Mouse (Mus musculus): Measurements from ENCODE around the gene Fut1.

Fut1 gene

GRCm38 (mm10) chr7:45598960-45599879, 17.9 kb upstream of the Fut1 start:
- in situ Hi-C loops (cut with MboI), result no loop called here

GRCm38 (mm10) chr7:45605704-45606289, 11.3 kb upstream of the Fut1 start:
- in situ Hi-C loops (cut with MboI), result no loop called here

GRCm38 (mm10) chr7:45609511-45609910, 7.6 kb upstream of the Fut1 start:
- in situ Hi-C loops (cut with MboI), result no loop called here

- in situ Hi-C loops (cut with MboI), result no loop called here
Observed at GRCm38 (mm10) chr7:45616277-45616676, 812 bp upstream of the Fut1 start.

GRCm38 (mm10) chr7:45618316-45618715, 1.2 kb downstream of the Fut1 start:
- in situ Hi-C loops (cut with MboI), result no loop called here

- in situ Hi-C loops (cut with MboI), result no loop called here
Observed at GRCm38 (mm10) chr7:45619592-45619991, 2.5 kb downstream of the Fut1 start.

- in situ Hi-C loops (cut with MboI), result no loop called here
Observed at GRCm38 (mm10) chr7:45621443-45621842, 4.4 kb downstream of the Fut1 start, which contains the start of gene Izumo1. TSS of gene Izumo1 (plus strand) at chr7:45621811.

- in situ Hi-C loops (cut with MboI), result no loop called here
Observed at GRCm38 (mm10) chr7:45623507-45623906, 6.4 kb downstream of the Fut1 start.

GRCm38 (mm10) chr7:45624718-45625117, 7.6 kb downstream of the Fut1 start:
- in situ Hi-C loops (cut with MboI), result no loop called here

- in situ Hi-C loops (cut with MboI), result no loop called here
Observed at GRCm38 (mm10) chr7:45625481-45625880, 8.4 kb downstream of the Fut1 start.

- in situ Hi-C loops (cut with MboI), result no loop called here
Observed at GRCm38 (mm10) chr7:45626571-45627076, 9.5 kb downstream of the Fut1 start.

- in situ Hi-C loops (cut with MboI), result no loop called here
Observed at GRCm38 (mm10) chr7:45627261-45627660, 10.2 kb downstream of the Fut1 start, which contains the start of gene Rasip1. TSS of gene Rasip1 (plus strand) at chr7:45627488.

GRCm38 (mm10) chr7:45628364-45629294, 11.5 kb downstream of the Fut1 start:
- in situ Hi-C loops (cut with MboI), result no loop called here

GRCm38 (mm10) chr7:45630064-45630907, 13.2 kb downstream of the Fut1 start:
- in situ Hi-C loops (cut with MboI), result no loop called here

GRCm38 (mm10) chr7:45632499-45632898, 15.4 kb downstream of the Fut1 start:
- in situ Hi-C loops (cut with MboI), result no loop called here

GRCm38 (mm10) chr7:45634946-45635681, 18.0 kb downstream of the Fut1 start:
- in situ Hi-C loops (cut with MboI), result no loop called here

GRCm38 (mm10) chr7:45635711-45636688, 18.9 kb downstream of the Fut1 start:
- in situ Hi-C loops (cut with MboI), result no loop called here

GRCm38 (mm10) chr7:45637710-45638109, 20.6 kb downstream of the Fut1 start:
- in situ Hi-C loops (cut with MboI), result no loop called here
